ENCODE assay signal across 25 mouse cellular contexts in genomic region chr13:70677689-70678088, GRCm38 (mm10). TPM values are rescaled to one million over a fixed set of nuclear protein-coding genes. Genes with fewer than 3 reads are reported as not detected.
DNase-seq lines count a peak whose midpoint lies in the region; ATAC-seq and TF ChIP-seq lines count a peak whose summit lies in the region.
"Had no signal": no experiment of that assay in that cellular context is flagged by ENCODE, and none has a peak within 500 bp of the region (broad histone marks: within the 10 kb centered on the region; RNA-seq: fewer than 3 reads in every experiment).

No protein-coding gene starts in this region.

- TF ChIP-seq CTCF in CH12.LX (conservative IDR thresholded peaks at IDR 0.05 in 1 of 2, IDR thresholded peaks at IDR 0.05 in 1 of 2; ENCODE audit: low read depth in 2 of 2, low read length in 2 of 2) = no peak
- TF ChIP-seq CTCF in stomach, postnatal 0 days (IDR thresholded peaks at IDR 0.05; ENCODE audit: low read depth) = no peak

- peaks cover 0 to 3% of the 10 kb centered on the region in 2 experiments; a peak in 1 of 4 replicates for H3K4me1 ChIP-seq in CH12.LX (ENCODE audit: control insufficient read depth in 1 of 2, insufficient read depth in 2 of 2)
- H3K4me1 ChIP-seq in stomach, postnatal 0 days (replicated peaks; ENCODE audit: control insufficient read depth, insufficient read depth) = no peaks in the 10 kb centered on the region
- H3K4me1 ChIP-seq: embryonic facial prominence, embryonic 15.5 days; forebrain, embryonic 10.5 days; forebrain, embryonic 12.5 days had no signal

- H3K36me3 ChIP-seq in CH12.LX (replicated peaks in 1 of 2; ENCODE audit: control insufficient read depth in 1 of 2, insufficient read depth in 1 of 2, low read length in 1 of 2) = no peaks in the 10 kb centered on the region
- no peaks in the 10 kb centered on the region for H3K36me3 ChIP-seq in stomach, postnatal 0 days (ENCODE audit: control insufficient read depth, insufficient read depth, low read length)
- H3K36me3 ChIP-seq: embryonic facial prominence, embryonic 13.5 days; embryonic facial prominence, embryonic 15.5 days; forebrain, embryonic 10.5 days; forebrain, embryonic 12.5 days had no signal

- H3K9me3 ChIP-seq in CH12.LX (replicated peaks; ENCODE audit: low read length) = no peaks in the 10 kb centered on the region
- no peaks in the 10 kb centered on the region for H3K9me3 ChIP-seq in stomach, postnatal 0 days (ENCODE audit: control insufficient read depth, low read length)
- H3K9me3 ChIP-seq: embryonic facial prominence, embryonic 13.5 days; embryonic facial prominence, embryonic 15.5 days; forebrain, embryonic 10.5 days; forebrain, embryonic 12.5 days had no signal

- TF ChIP-seq EP300 in CH12.LX (IDR thresholded peaks at IDR 0.05; ENCODE audit: low read length) = no peak
- TF ChIP-seq EP300 in stomach, postnatal 0 days (optimal IDR thresholded peaks at IDR 0.05) = no peak

- H3K4me3 ChIP-seq in CH12.LX (replicated peaks in 1 of 3; ENCODE audit: low read depth in 2 of 3, low read length in 2 of 3, poor library complexity in 1 of 3) = no peak overlapping the region
- H3K4me3 ChIP-seq in stomach, postnatal 0 days (ENCODE audit: low read depth, low read length) = no peak overlapping the region
- H3K4me3 ChIP-seq: embryonic facial prominence, embryonic 13.5 days; embryonic facial prominence, embryonic 15.5 days; erythroblast, embryonic 14.5 days; forebrain, embryonic 10.5 days; forebrain, embryonic 12.5 days had no signal

- no peak for TF ChIP-seq RAD21 in CH12.LX (IDR thresholded peaks at IDR 0.05; ENCODE audit: low read depth, low read length)

- 75% methylated on average over 5 of the region's 5 CpGs for WGBS in stomach, postnatal 0 days

- in situ Hi-C loops in CH12.LX (cut with MboI; ENCODE audit: low pct_ligation_motif_present, low pct_unique_long_range_greater_than_20kb, low sequenced_read_pairs) = no loop called here

- no peaks in the 10 kb centered on the region for H3K27me3 ChIP-seq in CH12.LX (replicated peaks)
- no peaks in the 10 kb centered on the region for H3K27me3 ChIP-seq in stomach, postnatal 0 days (ENCODE audit: control insufficient read depth, insufficient read depth, low read length)
- H3K27me3 ChIP-seq: embryonic facial prominence, embryonic 15.5 days; forebrain, embryonic 12.5 days had no signal

- no peak for ATAC-seq in stomach, postnatal 0 days (ENCODE audit: low FRiP score, low TSS enrichment)
- ATAC-seq: CD4-positive, CD25-positive, alpha-beta regulatory T cell, adult 4 months; forebrain, embryonic 14.5 days; forebrain, embryonic 16.5 days had no signal

- dilution Hi-C loops in CH12.LX (cut with MboI; ENCODE audit: extremely low pct_ligation_motif_present, extremely low pct_unique_long_range_greater_than_20kb, low sequenced_read_pairs) = no loop called here

- H3K27ac ChIP-seq in CH12.LX (ENCODE audit: insufficient read depth, low read depth) = no peak overlapping the region
- no peak overlapping the region for H3K27ac ChIP-seq in stomach, postnatal 0 days (replicated peaks)
- H3K27ac ChIP-seq: embryonic facial prominence, embryonic 13.5 days; embryonic facial prominence, embryonic 15.5 days; forebrain, embryonic 10.5 days; forebrain, embryonic 12.5 days had no signal

- no peak overlapping the region for H3K4me2 ChIP-seq in CH12.LX (ENCODE audit: insufficient read depth, low read depth, poor library complexity, severe bottlenecking)
- no peak overlapping the region for H3K4me2 ChIP-seq in stomach, postnatal 0 days (replicated peaks; ENCODE audit: low read depth)
- H3K4me2 ChIP-seq: embryonic facial prominence, embryonic 13.5 days; embryonic facial prominence, embryonic 15.5 days; forebrain, embryonic 12.5 days had no signal

- H3K79me2 ChIP-seq in CH12.LX (replicated peaks; ENCODE audit: control insufficient read depth, extremely low read depth, insufficient read depth, poor library complexity, severe bottlenecking) = no peaks in the 10 kb centered on the region

- no peak for TF ChIP-seq POLR2A in CH12.LX (IDR thresholded peaks at IDR 0.05; ENCODE audit: low read depth, low read length)

- H3K9ac ChIP-seq in CH12.LX (ENCODE audit: insufficient read depth, low read depth) = no peak overlapping the region
- no peak overlapping the region for H3K9ac ChIP-seq in stomach, postnatal 0 days (ENCODE audit: low read length)
- H3K9ac ChIP-seq: embryonic facial prominence, embryonic 13.5 days; embryonic facial prominence, embryonic 15.5 days; forebrain, embryonic 12.5 days had no signal

- DNase-seq in heart, adult 11 months = peak; percentile 36
- no peak for DNase-seq in heart, postnatal 4 days
- DNase-seq in 416B (ENCODE audit: low read depth) (peak; percentile 61), CH12.LX (ENCODE audit: extremely low read depth) (peak; percentile 7)
- no peak for DNase-seq in stomach, postnatal 0 days (ENCODE audit: low spot score)
- DNase-seq in urinary bladder, postnatal 25 days (ENCODE audit: low spot score) = no peak
- no peak for DNase-seq in right cerebral cortex, postnatal 4 days
- DNase-seq: adrenal gland, adult 2 months; adrenal gland, postnatal 10 days; adrenal gland, postnatal 25 days; cerebellum, adult 11 months; cerebellum, adult 18-20 months; cerebellum, adult 8-10 months; cerebellum, adult 9-11 months; cerebellum, postnatal 14 days; cerebellum, postnatal 36 days; embryo, embryonic 11 days had no signal

TF ChIP-seq in CH12.LX, 34 proteins besides CTCF, POLR2A, EP300 and RAD21:
- TF ChIP-seq CHD1 (IDR thresholded peaks at IDR 0.05; ENCODE audit: low read depth, low read length) (no peak), IRF4 (IDR thresholded peaks at IDR 0.05; ENCODE audit: low read depth, low read length) (no peak), NELFE (IDR thresholded peaks at IDR 0.05; ENCODE audit: low read depth, low read length) (no peak), NRF1 (IDR thresholded peaks at IDR 0.05; ENCODE audit: low read depth, low read length) (no peak), POLR2AphosphoS2 (IDR thresholded peaks at IDR 0.05; ENCODE audit: low read depth, low read length) (no peak), ZNF384 (IDR thresholded peaks at IDR 0.05; ENCODE audit: low read depth, low read length) (no peak), MAX (IDR thresholded peaks at IDR 0.05; ENCODE audit: low read length) (no peak)

RNA-seq across cellular contexts. Expression of gene Ice1, which starts 40.3 kb away (rescaled TPM):
- total RNA-seq in heart, postnatal 4 days (2021) = 10 to 100 TPM; 35.8 to 36.4 TPM
- total RNA-seq in CH12.LX (2012; rRNA removed) (24.7 and 25.8 TPM in 2 replicates), CH12.LX (2014; rRNA removed) (25.5 and 26.8 TPM in 2 replicates)
- 24.2 and 29.5 TPM in 2 replicates for polyA plus RNA-seq in CH12.LX (2012; ENCODE audit: insufficient read length, low read depth)
- 6.0 and 7.3 TPM in 2 replicates for polyA plus RNA-seq in stomach, postnatal 0 days (2015; fragmentation: Nextera tagmentation; extraction: Ambion mirVana)

Comparison
In these comparisons a context has a peak if more than half of its experiments do, and no peak if none do; other contexts are left out.
1. DNase-seq: peak in heart, adult 11 months (single experiment), 416B (single experiment) and CH12.LX (single experiment); none in heart, postnatal 4 days (single experiment), stomach, postnatal 0 days (single experiment), urinary bladder, postnatal 25 days (single experiment) and right cerebral cortex, postnatal 4 days (single experiment).